Comparison of ENCODE assay signal across 16 mouse cellular contexts in genomic region chr13:15931553-15932162, GRCm38 (mm10).
A peak's percentile ranks its signal among the peaks of the same experiment; 100 is the strongest.
DNase-seq lines count a peak whose midpoint lies in the region; ATAC-seq and TF ChIP-seq lines count a peak whose summit lies in the region.
"Had no signal": no experiment of that assay in that cellular context is flagged by ENCODE, and none has a peak within 500 bp of the region (broad histone marks: within the 10 kb centered on the region; RNA-seq: fewer than 3 reads in every experiment).

No protein-coding gene starts in this region.

- H3K4me2 ChIP-seq in liver, embryonic 16.5 days (ENCODE audit: low read depth, low read length), result no peak overlapping the region
- H3K4me2 ChIP-seq in liver, embryonic 12.5 days, result no peak overlapping the region
- no peak overlapping the region for H3K4me2 ChIP-seq in midbrain, embryonic 16.5 days (ENCODE audit: low read length)

- no peaks in the 10 kb centered on the region for H3K36me3 ChIP-seq in liver, embryonic 16.5 days (ENCODE audit: control insufficient read depth, insufficient read depth)
- H3K36me3 ChIP-seq in liver, embryonic 12.5 days, result no peaks in the 10 kb centered on the region
- no peaks in the 10 kb centered on the region for H3K36me3 ChIP-seq in midbrain, embryonic 16.5 days (ENCODE audit: control insufficient read depth, insufficient read depth, low read length)
- H3K36me3 ChIP-seq in thymus, adult 2 months (ENCODE audit: control insufficient read depth, insufficient read depth, low read length), result no peaks in the 10 kb centered on the region
- H3K36me3 ChIP-seq: limb, embryonic 10.5 days had no signal

- H3K4me3 ChIP-seq in liver, embryonic 16.5 days (ENCODE audit: low read depth, low read length), result no peak overlapping the region
- no peak overlapping the region for H3K4me3 ChIP-seq in liver, embryonic 12.5 days
- no peak overlapping the region for H3K4me3 ChIP-seq in midbrain, embryonic 16.5 days (ENCODE audit: low read depth, low read length)
- H3K4me3 ChIP-seq in thymus, adult 2 months (ENCODE audit: control insufficient read depth, insufficient read depth, low read length), result no peak overlapping the region
- H3K4me3 ChIP-seq: limb, embryonic 10.5 days; myocyte had no signal

- 36% methylated on average over 5 of the region's 5 CpGs for WGBS in liver, embryonic 16.5 days (ENCODE audit: insufficient replicate concordance)
- 40% methylated on average over 5 of the region's 5 CpGs for WGBS in liver, embryonic 12.5 days (ENCODE audit: insufficient replicate concordance)
- WGBS in midbrain, embryonic 16.5 days, result 25% methylated on average over 5 of the region's 5 CpGs
- WGBS in thymus, adult 2 months, result 31% methylated on average over 5 of the region's 5 CpGs

- H3K4me1 ChIP-seq in liver, embryonic 16.5 days (ENCODE audit: control insufficient read depth, low read depth, low read length), result no peaks in the 10 kb centered on the region
- H3K4me1 ChIP-seq in liver, embryonic 12.5 days, result no peaks in the 10 kb centered on the region
- no peaks in the 10 kb centered on the region for H3K4me1 ChIP-seq in midbrain, embryonic 16.5 days (ENCODE audit: control insufficient read depth, insufficient read depth, low read length)
- H3K4me1 ChIP-seq in thymus, adult 2 months (replicated peaks; ENCODE audit: control insufficient read depth, insufficient read depth, low read length), result no peaks in the 10 kb centered on the region
- H3K4me1 ChIP-seq: limb, embryonic 10.5 days had no signal

- H3K9ac ChIP-seq in liver, embryonic 16.5 days (ENCODE audit: low read depth, low read length), result no peak overlapping the region
- H3K9ac ChIP-seq in liver, embryonic 12.5 days, result no peak overlapping the region
- H3K9ac ChIP-seq in midbrain, embryonic 16.5 days (ENCODE audit: low read depth, low read length), result no peak overlapping the region

- H3K27ac ChIP-seq in liver, embryonic 16.5 days (ENCODE audit: low read length), result no peak overlapping the region
- H3K27ac ChIP-seq in liver, embryonic 12.5 days, result no peak overlapping the region
- H3K27ac ChIP-seq in midbrain, embryonic 16.5 days (ENCODE audit: low read length), result no peak overlapping the region
- H3K27ac ChIP-seq in thymus, adult 2 months (ENCODE audit: control insufficient read depth, insufficient read depth, low read length), result no peak overlapping the region
- H3K27ac ChIP-seq: limb, embryonic 10.5 days; macrophage had no signal

- no peak for TF ChIP-seq POLR2A in thymus, adult 2 months (IDR thresholded peaks at IDR 0.05; ENCODE audit: control insufficient read depth, extremely low read depth, insufficient read depth, low read length, poor library complexity)

- ATAC-seq in liver, embryonic 16.5 days (ENCODE audit: low read depth), result peak; percentile 30; the same call in 1 of the 2 replicates
- ATAC-seq in liver, embryonic 12.5 days, result no peak
- ATAC-seq in granulocyte monocyte progenitor cell, adult 5-6 weeks (replicated peaks; ENCODE audit: poor library complexity, severe bottlenecking), result peak; percentile 71
- ATAC-seq in midbrain, embryonic 16.5 days, result peak; percentile 36; the same call in 1 of the 2 replicates
- ATAC-seq: forebrain, embryonic 16.5 days had no signal

- TF ChIP-seq CTCF in thymus, adult 2 months (IDR thresholded peaks at IDR 0.05; ENCODE audit: borderline replicate concordance, control insufficient read depth, extremely low read depth, insufficient read depth, low read length, poor library complexity), result no peak

- H3K9me3 ChIP-seq in liver, embryonic 16.5 days (replicated peaks; ENCODE audit: control insufficient read depth, low read length), result no peaks in the 10 kb centered on the region
- H3K9me3 ChIP-seq in liver, embryonic 12.5 days (replicated peaks), result no peaks in the 10 kb centered on the region
- no peaks in the 10 kb centered on the region for H3K9me3 ChIP-seq in midbrain, embryonic 16.5 days (replicated peaks; ENCODE audit: control insufficient read depth, low read length, poor library complexity, severe bottlenecking)
- H3K9me3 ChIP-seq: limb, embryonic 10.5 days had no signal

- no peaks in the 10 kb centered on the region for H3K27me3 ChIP-seq in liver, embryonic 16.5 days (ENCODE audit: control insufficient read depth, insufficient read depth, low read depth, low read length)
- H3K27me3 ChIP-seq in liver, embryonic 12.5 days (replicated peaks), result no peaks in the 10 kb centered on the region
- no peaks in the 10 kb centered on the region for H3K27me3 ChIP-seq in midbrain, embryonic 16.5 days (ENCODE audit: control insufficient read depth, insufficient read depth, low read depth, low read length)
- no peaks in the 10 kb centered on the region for H3K27me3 ChIP-seq in thymus, adult 2 months (ENCODE audit: control insufficient read depth, insufficient read depth, low read length)

- peak; percentile 59 for DNase-seq in R1 (ENCODE audit: low read depth, low spot score)
- no peak for DNase-seq in urinary bladder, postnatal 14 days (ENCODE audit: low spot score)
- DNase-seq in thymus, adult 2 months, result no peak
- DNase-seq: cerebellum, adult 18-20 months; heart, postnatal 10 days; kidney, adult 9 months; layer of hippocampus, postnatal 36 days; lung, adult 2 months had no signal
